Mouse (Mus musculus): ENCODE measurements around the gene Scgb1b24. TPM values are rescaled to one million over a fixed set of nuclear protein-coding genes. Genes with fewer than 3 reads are reported as not detected.

Scgb1b24 gene
- not detected in 2 replicates for polyA plus RNA-seq (2012; rRNA removed)

- DNase-seq (ENCODE audit: extremely low spot score in 1 of 2, low spot score in 1 of 2) = no peak
Observed at GRCm38 (mm10) chr7:33743499-33743898, at the start of gene Scgb1b24. TSS of gene Scgb1b24 (plus strand) at chr7:33743799.

- DNase-seq (ENCODE audit: extremely low spot score in 1 of 2, low spot score in 1 of 2) = no peak
Observed at GRCm38 (mm10) chr7:33739212-33739611, 4.4 kb upstream of the Scgb1b24 start, which contains the start of gene Scgb2b24. TSS of gene Scgb2b24 (minus strand) at chr7:33739312.

Other genes with a start within 250 kb of the Scgb1b24 start
- not detected in 2 replicates for gene Scgb2b21, start 223.3 kb upstream of the Scgb1b24 start, polyA plus RNA-seq (2012; rRNA removed)
- not detected in 2 replicates for gene Scgb2b24, start 4.5 kb upstream of the Scgb1b24 start, polyA plus RNA-seq (2012; rRNA removed)
- gene Scgb2b26, start 201.2 kb downstream of the Scgb1b24 start, polyA plus RNA-seq (2012; rRNA removed) = not detected in 2 replicates

Measured in frontal cortex, adult 2 months (tissue).